Mouse (Mus musculus) gastrocnemius, adult 2 months (tissue): ENCODE results near the gene Fam189a1. TPM values are rescaled to one million over a fixed set of nuclear protein-coding genes. Genes with fewer than 3 reads are reported as not detected.

ENCODE experiments used
- DNase-seq: peaks from one replicate; pipeline ENCODE4 v3.0.0; 2022
- H3K27ac ChIP-seq: fragments of 200-600 bp; 2 replicates; pipeline ENCODE4 v1.8.1; 2022; ENCODE audit warnings: mild to moderate bottlenecking
- H3K4me3 ChIP-seq: fragments of 200-600 bp; 2 replicates; pipeline ENCODE4 v1.8.1; 2022; ENCODE audit warnings: mild to moderate bottlenecking, moderate library complexity
- CTCF ChIP-seq: fragments of 200-600 bp; IDR thresholded peaks from 2 replicates; pipeline ENCODE4 v1.8.1; 2022; ENCODE audit warnings: antibody characterized with exemption, mild to moderate bottlenecking, moderate library complexity
- intact Hi-C: fragments of 180-260 bp; cut with DNase I; formaldehyde crosslinking; loops from one replicate; pipeline ENCODE4 v1.15.1; 2025
- microRNA-seq: library from miRNA; unstranded; fragments of <30 nt; microRNA quantifications from one replicate; pipeline ENCODE4 v1.2.0, GENCODE M21; 2021
- total RNA-seq, 2 experiments: library from RNA; stranded (reverse); gene quantifications; 2 replicates each; pipeline ENCODE4 v1.2.3; 2021

Gene Fam189a1
- total RNA-seq, 2 experiments from 2014 or later: not detected

DNA sequence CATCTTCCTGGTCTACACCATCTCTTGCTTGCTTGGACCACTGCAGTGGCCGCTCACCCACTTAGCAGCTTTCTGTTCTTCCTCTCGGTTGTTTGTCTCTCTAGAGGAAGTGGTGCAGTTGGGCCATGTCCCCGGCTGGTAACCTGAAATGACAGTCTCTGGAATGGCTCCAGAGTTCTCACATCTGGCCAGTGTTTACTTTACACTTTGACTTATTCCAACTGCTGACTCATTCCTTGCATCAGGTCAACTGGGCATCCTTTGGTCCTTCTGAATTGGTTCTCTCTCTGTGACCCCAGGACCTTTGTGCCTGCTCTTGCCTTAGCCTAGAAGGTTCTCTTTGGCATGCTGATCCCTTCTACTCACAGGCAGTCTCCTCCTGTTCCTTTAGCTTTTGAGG lies 427.6 kb downstream of the Fam189a1 start:
- no peak for TF ChIP-seq CTCF
- intact Hi-C loops: no loop called here
- DNase-seq: no peak
- Histone ChIP-seq H3K27ac (no peak overlapping the region), H3K4me3 (no peak overlapping the region)

DNA sequence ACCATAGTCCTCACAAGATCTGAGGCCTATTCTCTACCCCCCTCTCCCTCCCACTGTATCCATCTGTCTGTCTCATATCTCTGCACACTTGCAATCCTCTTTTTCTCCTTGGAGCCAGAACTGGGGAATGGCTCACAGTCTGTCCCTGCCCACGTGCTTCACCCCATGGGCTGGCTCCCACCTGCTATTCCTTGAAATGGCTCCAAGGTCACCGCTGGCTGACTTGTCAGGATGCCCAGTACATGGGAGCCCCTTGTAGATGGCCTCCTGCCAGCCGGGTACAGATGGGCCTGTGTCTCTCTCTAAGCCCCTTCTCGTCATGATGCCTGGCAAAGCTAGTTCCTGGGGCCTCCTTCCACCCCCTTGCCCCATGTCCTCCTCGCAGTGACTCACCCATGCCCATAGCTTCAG lies 428.2 kb downstream of the Fam189a1 start:
- no peak for DNase-seq
- no peak overlapping the region for H3K27ac ChIP-seq
- TF ChIP-seq CTCF: no peak
- intact Hi-C loops: no loop called here
- no peak overlapping the region for H3K4me3 ChIP-seq

DNA sequence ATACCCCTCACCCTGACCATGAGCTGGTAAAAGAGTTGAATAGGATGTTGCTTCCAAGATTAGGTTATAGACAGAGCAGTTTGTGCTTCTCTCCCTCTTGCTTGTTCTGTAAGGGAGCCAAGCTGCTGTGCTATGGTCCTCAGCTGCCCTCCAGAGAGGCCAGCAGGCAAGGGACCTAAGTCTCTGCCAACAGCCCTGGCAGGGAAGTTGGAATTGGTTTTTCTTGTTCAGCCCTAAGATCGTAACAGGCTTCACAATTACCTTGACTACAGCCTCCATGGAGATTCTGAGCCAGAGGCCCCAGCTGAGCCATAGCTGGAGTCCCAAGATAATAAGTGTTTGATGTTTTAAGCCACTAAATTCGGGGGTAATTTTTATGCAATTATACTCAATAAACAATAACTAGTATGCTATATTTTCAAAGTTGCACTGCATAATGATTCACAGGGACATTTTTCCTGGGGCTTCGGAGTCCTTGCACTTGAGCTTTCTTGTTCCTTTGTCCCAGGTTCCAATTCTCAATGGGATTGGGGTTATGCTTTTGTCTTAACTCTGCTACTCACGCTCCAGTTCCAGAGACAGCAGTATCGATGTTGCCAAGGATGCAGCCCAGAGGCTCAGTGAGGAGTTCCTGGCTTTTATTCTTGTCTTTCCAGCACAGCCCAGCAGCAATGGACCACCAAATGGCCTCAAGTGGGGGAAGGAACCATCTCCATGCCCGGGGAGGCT lies 430.2 kb downstream of the Fam189a1 start:
- no peak for DNase-seq
- Histone ChIP-seq H3K27ac (no peak overlapping the region), H3K4me3 (no peak overlapping the region)
- intact Hi-C loops: no loop called here
- TF ChIP-seq CTCF: no peak

DNA sequence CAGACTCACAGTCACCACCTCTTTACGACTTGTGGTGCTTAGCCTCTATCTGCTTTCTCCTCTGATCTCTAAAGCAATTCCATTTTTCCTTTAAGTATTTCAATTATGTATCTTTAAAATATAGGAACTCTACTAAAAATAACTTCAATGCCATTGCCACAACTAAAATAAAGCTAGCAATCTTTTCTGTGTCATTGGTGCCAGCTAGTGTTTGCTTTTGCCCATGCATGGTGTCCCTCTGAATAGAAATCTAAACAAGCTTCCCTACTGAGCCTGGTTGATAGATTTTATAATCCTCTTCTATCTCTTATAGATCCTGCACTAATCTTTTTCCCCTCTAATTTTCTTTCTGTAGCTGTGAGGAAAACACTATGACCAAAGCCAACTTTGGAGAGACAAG lies 432.0 kb downstream of the Fam189a1 start:
- no peak for DNase-seq
- Histone ChIP-seq H3K4me3 (no peak overlapping the region), H3K27ac (no peak overlapping the region)
- TF ChIP-seq CTCF: no peak
- intact Hi-C loops: no loop called here

DNA sequence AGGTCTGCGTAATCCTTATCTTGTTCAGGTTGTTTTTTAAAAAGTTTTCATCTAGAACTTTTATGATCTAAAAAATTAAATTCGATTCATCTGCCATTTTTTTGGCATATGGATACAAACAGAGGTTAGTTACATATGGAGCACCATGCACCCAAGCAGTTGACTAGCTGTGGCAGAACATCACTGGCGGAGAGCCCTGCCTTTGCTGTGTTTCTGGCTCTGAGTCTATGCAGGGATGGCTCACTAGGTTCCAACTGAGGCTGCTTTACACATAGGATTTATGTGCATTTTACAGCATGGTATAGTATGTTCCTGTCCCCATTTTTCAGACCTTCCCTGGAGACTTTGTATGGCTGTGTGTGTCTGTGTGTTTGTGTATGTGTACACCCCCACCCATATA lies 433.1 kb downstream of the Fam189a1 start:
- intact Hi-C loops: no loop called here
- no peak for DNase-seq
- TF ChIP-seq CTCF: no peak
- H3K27ac ChIP-seq: no peak overlapping the region
- H3K4me3 ChIP-seq: no peak overlapping the region

DNA sequence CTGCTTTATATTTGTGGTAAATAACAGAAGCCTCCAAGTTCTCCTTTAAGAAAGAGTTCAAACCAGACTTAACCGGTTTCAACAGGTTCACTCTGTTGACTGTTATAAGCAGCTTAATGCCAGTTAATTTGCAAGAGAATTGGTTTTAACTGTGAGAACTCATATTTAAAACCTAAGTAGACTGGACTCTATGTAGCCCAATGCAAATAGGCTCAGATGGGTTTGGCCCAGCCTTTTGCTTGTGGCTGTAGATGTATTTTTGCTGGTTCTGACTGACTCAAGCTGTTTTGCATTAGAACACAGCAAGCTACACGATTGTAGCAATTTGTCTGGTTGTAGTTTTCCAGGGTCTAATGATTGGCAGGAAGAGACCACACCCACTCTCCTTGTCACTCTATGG lies 440.1 kb downstream of the Fam189a1 start:
- DNase-seq: no peak
- no peak overlapping the region for H3K27ac ChIP-seq
- intact Hi-C loops: no loop called here
- H3K4me3 ChIP-seq: no peak overlapping the region
- TF ChIP-seq CTCF: no peak

DNA sequence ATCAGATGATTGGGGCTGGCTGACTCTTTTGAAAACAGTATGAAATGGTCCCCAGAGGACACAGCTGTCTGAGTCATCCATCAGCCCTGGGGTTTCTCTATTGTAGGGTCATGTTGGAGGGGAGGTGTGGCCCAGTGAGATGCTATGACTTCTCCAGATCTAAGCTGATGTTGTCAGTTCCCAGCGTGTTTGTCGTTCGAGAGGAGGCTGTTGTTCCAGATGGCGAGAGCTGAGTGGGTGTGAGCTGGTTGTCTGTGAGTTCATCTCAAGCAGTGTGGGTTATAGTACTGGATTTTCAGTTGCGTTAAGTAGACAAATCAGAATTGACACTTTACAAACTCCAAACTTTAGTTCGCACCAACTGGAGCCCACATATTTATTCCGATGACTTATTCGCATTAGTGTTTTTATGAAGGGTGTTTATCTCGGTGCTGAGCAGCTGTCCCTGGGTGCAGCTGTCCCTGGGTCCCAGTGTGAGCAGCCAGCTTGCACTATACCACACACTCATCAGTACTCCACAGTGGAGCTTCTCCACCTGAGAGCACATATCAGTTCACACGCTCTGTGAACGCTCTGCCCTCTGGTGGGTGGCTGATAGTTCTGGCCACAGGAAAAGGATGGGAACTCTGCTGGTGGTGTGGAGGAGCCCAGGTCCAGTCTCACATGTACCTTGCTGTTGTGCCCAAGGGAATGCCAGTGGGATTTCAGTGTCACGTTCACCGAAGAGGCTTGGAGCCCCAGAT lies 446.7 kb downstream of the Fam189a1 start:
- TF ChIP-seq CTCF: no peak
- no peak for DNase-seq
- H3K27ac ChIP-seq: no peak overlapping the region
- intact Hi-C loops: no loop called here
- no peak overlapping the region for H3K4me3 ChIP-seq

DNA sequence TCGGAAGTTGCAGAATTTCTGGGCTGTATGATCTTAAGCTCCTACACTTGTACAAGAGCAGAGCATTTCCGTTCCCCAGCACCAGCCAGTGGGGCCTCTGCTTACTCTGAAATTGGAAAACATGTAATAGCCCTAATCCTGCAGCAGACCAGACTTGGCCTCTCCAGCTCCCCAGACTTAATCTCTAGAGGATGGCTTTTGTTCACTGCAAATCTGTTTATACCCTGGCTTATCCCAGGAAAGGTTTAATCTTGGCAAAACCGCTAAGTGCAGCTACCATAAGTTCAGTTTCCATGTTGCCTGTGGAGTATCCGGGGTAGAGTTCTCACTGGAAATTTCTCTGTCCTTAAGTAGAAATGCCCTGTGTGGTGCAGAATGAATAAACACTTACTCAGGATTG lies 448.2 kb downstream of the Fam189a1 start:
- Histone ChIP-seq H3K27ac (no peak overlapping the region), H3K4me3 (no peak overlapping the region)
- intact Hi-C loops: no loop called here
- no peak for DNase-seq
- no peak for TF ChIP-seq CTCF

Small RNA genes within 50 kb of the gene (microRNA-seq; reads per million reads assigned to microRNA genes)
- not detected for gene Gm25249
